Mouse (Mus musculus) heart, embryonic 12.5 days (tissue): Measurements from ENCODE around the gene Tm6sf1. TPM values are rescaled to one million over a fixed set of nuclear protein-coding genes. Genes with fewer than 3 reads are reported as not detected.

Experiments used
- polyA plus RNA-seq: library from polyadenylated mRNA; unstranded; fragments of >200 nt; fragmentation: Nextera tagmentation; extraction: Ambion mirVana; gene quantifications from 2 replicates; pipeline ENCODE4 v1.2.1, GENCODE M21; 2016

Gene Tm6sf1
- polyA plus RNA-seq, 1 experiment from 2014 or later: 25.0 TPM

Other genes starting within 250 kb of the Tm6sf1 start
- gene Homer2, start 151.5 kb upstream of the Tm6sf1 start, polyA plus RNA-seq: 121 and 122 TPM in 2 replicates
- 82.4 and 84.5 TPM in 2 replicates for gene Ramac, start 96.1 kb upstream of the Tm6sf1 start, polyA plus RNA-seq
- gene 3110040N11Rik, start 69.5 kb upstream of the Tm6sf1 start, polyA plus RNA-seq: 36.8 and 37.5 TPM in 2 replicates
- 111 and 114 TPM in 2 replicates for gene Btbd1, start 29.6 kb upstream of the Tm6sf1 start, polyA plus RNA-seq
- not detected in 2 replicates for gene Gm10160, start 3.2 kb upstream of the Tm6sf1 start, polyA plus RNA-seq
- gene Hdgfl3, start 75.5 kb downstream of the Tm6sf1 start, polyA plus RNA-seq: 15.1 and 15.2 TPM in 2 replicates
- gene Bnc1, start 133.3 kb downstream of the Tm6sf1 start, polyA plus RNA-seq: 8.6 and 9.6 TPM in 2 replicates